Mouse (Mus musculus): ENCODE results near the gene Olfr1247. TPM values are rescaled to one million over a fixed set of nuclear protein-coding genes. Genes with fewer than 3 reads are reported as not detected.
"Not testable (repeated sequence)": the region's sequence is repeated elsewhere in the genome, so short reads cannot be mapped to it uniquely, and the experiment has no call there.

The Olfr1247 gene
- polyA plus RNA-seq (2015; fragmentation: Nextera tagmentation; extraction: Ambion mirVana): not detected in 2 replicates

DNA sequence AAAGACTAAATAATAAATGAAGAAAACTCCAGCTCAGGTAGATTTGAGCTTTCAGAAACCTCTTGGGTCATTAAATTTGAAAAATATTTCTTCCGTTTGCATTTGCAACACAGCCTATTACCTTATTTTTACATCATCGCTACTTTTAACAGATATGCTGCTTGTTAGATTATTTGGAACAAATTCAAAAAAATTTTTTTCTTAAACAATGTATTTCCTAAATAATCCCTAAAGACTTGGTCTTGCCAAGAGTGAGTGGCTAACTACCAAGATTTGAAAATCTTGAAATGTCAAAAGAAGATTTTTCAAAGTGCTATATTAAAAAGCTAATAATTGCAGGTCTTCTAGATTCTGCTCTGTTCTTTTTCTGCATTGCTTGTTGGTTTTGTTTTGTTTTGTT lies at the start of gene Olfr1247:
TSS of gene Olfr1247 (minus strand) at position 101 of the 400 bp plus-strand sequence.
- ATAC-seq (replicated peaks; ENCODE audit: low FRiP score): no peak
- WGBS: 85% methylated on average over 2 of the region's 2 CpGs
- H3K4me2 ChIP-seq: no peak within 1 kb of the TSS
- H3K4me3 ChIP-seq (replicated peaks): no peak within 1 kb of the TSS
- no peaks in the 10 kb centered on the region for H3K4me1 ChIP-seq
- H3K27ac ChIP-seq: no peak within 1 kb of the TSS
- H3K27me3 ChIP-seq: no peaks in the 10 kb centered on the region
- no peak within 1 kb of the TSS for H3K9ac ChIP-seq
- H3K36me3 ChIP-seq: no peaks in the 10 kb centered on the region
- no peaks in the 10 kb centered on the region for H3K9me3 ChIP-seq (replicated peaks)

GRCm38 (mm10) chr2:89661367-89661766 lies 47.4 kb upstream of the Olfr1247 start, which contains the start of gene Olfr1250:
Olfr1250 (minus strand) TSS chr2:89661467.
- no peak within 1 kb of the TSS for H3K27ac ChIP-seq
- H3K27me3 ChIP-seq: no peaks in the 10 kb centered on the region
- H3K4me2 ChIP-seq: no peak within 1 kb of the TSS
- no peak for ATAC-seq (replicated peaks; ENCODE audit: low FRiP score)
- no peaks in the 10 kb centered on the region for H3K9me3 ChIP-seq (replicated peaks)
- H3K4me3 ChIP-seq (replicated peaks): no peak within 1 kb of the TSS
- H3K9ac ChIP-seq: no peak within 1 kb of the TSS
- no peaks in the 10 kb centered on the region for H3K4me1 ChIP-seq
- H3K36me3 ChIP-seq: no peaks in the 10 kb centered on the region

- no peak for ATAC-seq (replicated peaks; ENCODE audit: low FRiP score)
- Histone ChIP-seq H3K27me3 (no peaks in the 10 kb centered on the region), H3K4me2 (no peak within 1 kb of the TSS), H3K36me3 (no peaks in the 10 kb centered on the region), H3K27ac (no peak within 1 kb of the TSS), H3K4me1 (no peaks in the 10 kb centered on the region), H3K4me3 (replicated peaks) (no peak within 1 kb of the TSS), H3K9ac (no peak within 1 kb of the TSS), H3K9me3 (replicated peaks) (no peaks in the 10 kb centered on the region)
- WGBS: 86% methylated on average over 2 of the region's 2 CpGs
These were observed 21.0 kb upstream of the Olfr1247 start, which contains the start of gene Olfr1249 for GRCm38 (mm10) chr2:89634883-89635282. Olfr1249 (minus strand) TSS chr2:89634983.

DNA sequence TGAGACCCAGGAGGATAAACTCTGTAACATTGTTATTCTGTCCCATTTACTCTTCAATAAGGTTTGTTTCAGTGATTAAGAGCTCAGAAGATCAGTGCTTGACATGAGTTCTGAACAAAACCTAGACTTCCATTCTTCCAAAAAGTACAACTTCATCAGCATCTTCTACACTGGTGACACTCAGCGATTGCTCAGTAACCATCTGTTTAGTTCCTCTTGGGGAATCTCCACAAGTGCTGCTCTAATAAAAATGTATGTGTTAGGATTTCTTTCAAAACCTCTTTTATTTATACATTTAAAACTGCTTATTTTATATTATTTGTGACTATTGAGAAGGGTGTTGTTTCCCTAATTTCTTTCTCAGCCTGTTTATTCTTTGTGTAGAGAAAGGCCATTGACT lies 4.2 kb upstream of the Olfr1247 start, which contains the start of gene Olfr1248:
TSS of gene Olfr1248 (minus strand) at position 101 of the 400 bp plus-strand sequence.
- H3K4me2 ChIP-seq; H3K9ac ChIP-seq; H3K4me1 ChIP-seq; H3K36me3 ChIP-seq; ATAC-seq (replicated peaks; ENCODE audit: low FRiP score); H3K27me3 ChIP-seq; H3K27ac ChIP-seq; H3K4me3 ChIP-seq (replicated peaks); H3K9me3 ChIP-seq (replicated peaks): not testable (repeated sequence)
- WGBS: 95% methylated on average over 1 of the region's 1 CpGs

- WGBS: 77% methylated on average over 2 of the region's 2 CpGs
- no peaks in the 10 kb centered on the region for H3K4me1 ChIP-seq
- H3K9me3 ChIP-seq (replicated peaks): no peaks in the 10 kb centered on the region
These were observed 20.9 kb downstream of the Olfr1247 start, which contains the start of gene Olfr1246 for GRCm38 (mm10) chr2:89593057-89593456. Olfr1246 (minus strand) TSS chr2:89593157.

DNA sequence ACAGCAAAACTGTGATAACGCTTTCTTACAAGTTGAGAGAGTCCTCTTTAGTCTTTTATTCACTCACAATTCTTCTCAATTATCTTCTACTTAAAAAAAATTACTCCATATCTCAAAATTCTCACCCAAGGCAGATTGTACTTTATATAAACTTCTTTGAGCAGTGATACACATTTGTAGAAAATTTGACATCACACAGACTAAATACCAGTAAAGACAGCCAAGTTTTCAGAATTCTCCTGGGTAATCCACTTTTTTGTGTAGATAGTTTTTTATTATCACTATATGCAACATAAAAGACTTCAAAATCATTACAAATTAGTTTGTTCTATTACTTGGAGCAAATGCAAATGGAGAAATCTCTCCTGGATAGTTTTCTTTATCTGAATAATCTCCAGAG lies 35.6 kb downstream of the Olfr1247 start, which contains the start of gene Olfr1245:
TSS of gene Olfr1245 (minus strand) at position 101 of the 400 bp plus-strand sequence.
- no peak within 1 kb of the TSS for H3K4me2 ChIP-seq
- H3K27me3 ChIP-seq: no peaks in the 10 kb centered on the region
- H3K9me3 ChIP-seq (replicated peaks): no peaks in the 10 kb centered on the region
- H3K36me3 ChIP-seq: no peaks in the 10 kb centered on the region
- ATAC-seq (replicated peaks; ENCODE audit: low FRiP score): no peak
- WGBS: 90% methylated on average over 1 of the region's 1 CpGs
- no peaks in the 10 kb centered on the region for H3K4me1 ChIP-seq
- H3K9ac ChIP-seq: no peak within 1 kb of the TSS
- no peak within 1 kb of the TSS for H3K4me3 ChIP-seq (replicated peaks)
- no peak within 1 kb of the TSS for H3K27ac ChIP-seq

More at GRCm38 (mm10) chr2:89593057-89593456, 20.9 kb downstream of the Olfr1247 start, which contains the start of gene Olfr1246:
- Histone ChIP-seq H3K4me2 (no peak within 1 kb of the TSS), H3K27me3 (no peaks in the 10 kb centered on the region), H3K27ac (no peak within 1 kb of the TSS), H3K9ac (no peak within 1 kb of the TSS), H3K36me3 (no peaks in the 10 kb centered on the region), H3K4me3 (replicated peaks) (no peak within 1 kb of the TSS)
- ATAC-seq (replicated peaks; ENCODE audit: low FRiP score): no peak

- H3K4me3 ChIP-seq (replicated peaks); H3K27ac ChIP-seq; H3K4me1 ChIP-seq; H3K27me3 ChIP-seq; H3K36me3 ChIP-seq; H3K4me2 ChIP-seq; H3K9ac ChIP-seq; H3K9me3 ChIP-seq (replicated peaks); ATAC-seq (replicated peaks; ENCODE audit: low FRiP score): not testable (repeated sequence)
- 67% methylated on average over 2 of the region's 2 CpGs for WGBS
These were observed 51.2 kb downstream of the Olfr1247 start for GRCm38 (mm10) chr2:89562706-89563105.

Other genes with a start within 250 kb of the Olfr1247 start
- gene Olfr1234, start 249.3 kb downstream of the Olfr1247 start, polyA plus RNA-seq (2015; fragmentation: Nextera tagmentation; extraction: Ambion mirVana): not detected in 2 replicates
- not detected in 2 replicates for gene Olfr1238, start 204.5 kb downstream of the Olfr1247 start, polyA plus RNA-seq (2015; fragmentation: Nextera tagmentation; extraction: Ambion mirVana)
- gene Olfr1239, start 193.7 kb downstream of the Olfr1247 start, polyA plus RNA-seq (2015; fragmentation: Nextera tagmentation; extraction: Ambion mirVana): not detected in 2 replicates
- not detected in 2 replicates for gene Olfr1240, start 171.1 kb downstream of the Olfr1247 start, polyA plus RNA-seq (2015; fragmentation: Nextera tagmentation; extraction: Ambion mirVana)
- gene Olfr1241, start 127.0 kb downstream of the Olfr1247 start, polyA plus RNA-seq (2015; fragmentation: Nextera tagmentation; extraction: Ambion mirVana): not detected in 2 replicates
- gene Olfr1242, start 115.8 kb downstream of the Olfr1247 start, polyA plus RNA-seq (2015; fragmentation: Nextera tagmentation; extraction: Ambion mirVana): not detected in 2 replicates
- not detected in 2 replicates for gene Olfr1243, start 82.6 kb downstream of the Olfr1247 start, polyA plus RNA-seq (2015; fragmentation: Nextera tagmentation; extraction: Ambion mirVana)
- not detected in 2 replicates for gene Olfr1245, start 35.7 kb downstream of the Olfr1247 start, polyA plus RNA-seq (2015; fragmentation: Nextera tagmentation; extraction: Ambion mirVana)
- not detected in 2 replicates for gene Olfr1246, start 21.0 kb downstream of the Olfr1247 start, polyA plus RNA-seq (2015; fragmentation: Nextera tagmentation; extraction: Ambion mirVana)
- not detected in 2 replicates for gene Olfr1248, start 4.1 kb upstream of the Olfr1247 start, polyA plus RNA-seq (2015; fragmentation: Nextera tagmentation; extraction: Ambion mirVana)
- not detected in 2 replicates for gene Olfr1249, start 20.9 kb upstream of the Olfr1247 start, polyA plus RNA-seq (2015; fragmentation: Nextera tagmentation; extraction: Ambion mirVana)
- gene Olfr1250, start 47.3 kb upstream of the Olfr1247 start, polyA plus RNA-seq (2015; fragmentation: Nextera tagmentation; extraction: Ambion mirVana): not detected in 2 replicates
- not detected in 2 replicates for gene Olfr1251, start 57.8 kb upstream of the Olfr1247 start, polyA plus RNA-seq (2015; fragmentation: Nextera tagmentation; extraction: Ambion mirVana)
- gene Olfr1252, start 110.9 kb upstream of the Olfr1247 start, polyA plus RNA-seq (2015; fragmentation: Nextera tagmentation; extraction: Ambion mirVana): not detected in 2 replicates
- not detected in 2 replicates for gene Olfr1253, start 143.0 kb upstream of the Olfr1247 start, polyA plus RNA-seq (2015; fragmentation: Nextera tagmentation; extraction: Ambion mirVana)
- gene Olfr1254, start 179.5 kb upstream of the Olfr1247 start, polyA plus RNA-seq (2015; fragmentation: Nextera tagmentation; extraction: Ambion mirVana): not detected in 2 replicates
- gene Olfr1255, start 197.9 kb upstream of the Olfr1247 start, polyA plus RNA-seq (2015; fragmentation: Nextera tagmentation; extraction: Ambion mirVana): not detected in 2 replicates
- not detected in 2 replicates for gene Olfr1256, start 227.4 kb upstream of the Olfr1247 start, polyA plus RNA-seq (2015; fragmentation: Nextera tagmentation; extraction: Ambion mirVana)
- not detected in 2 replicates for gene Olfr48, start 234.1 kb upstream of the Olfr1247 start, polyA plus RNA-seq (2015; fragmentation: Nextera tagmentation; extraction: Ambion mirVana)